Mouse (Mus musculus): ENCODE data around the gene Cyb561d2. TPM values are rescaled to one million over a fixed set of nuclear protein-coding genes. Genes with fewer than 3 reads are reported as not detected.

The Cyb561d2 gene
- polyA plus RNA-seq, 1 experiment from 2014 or later = 28.7 TPM

DNA sequence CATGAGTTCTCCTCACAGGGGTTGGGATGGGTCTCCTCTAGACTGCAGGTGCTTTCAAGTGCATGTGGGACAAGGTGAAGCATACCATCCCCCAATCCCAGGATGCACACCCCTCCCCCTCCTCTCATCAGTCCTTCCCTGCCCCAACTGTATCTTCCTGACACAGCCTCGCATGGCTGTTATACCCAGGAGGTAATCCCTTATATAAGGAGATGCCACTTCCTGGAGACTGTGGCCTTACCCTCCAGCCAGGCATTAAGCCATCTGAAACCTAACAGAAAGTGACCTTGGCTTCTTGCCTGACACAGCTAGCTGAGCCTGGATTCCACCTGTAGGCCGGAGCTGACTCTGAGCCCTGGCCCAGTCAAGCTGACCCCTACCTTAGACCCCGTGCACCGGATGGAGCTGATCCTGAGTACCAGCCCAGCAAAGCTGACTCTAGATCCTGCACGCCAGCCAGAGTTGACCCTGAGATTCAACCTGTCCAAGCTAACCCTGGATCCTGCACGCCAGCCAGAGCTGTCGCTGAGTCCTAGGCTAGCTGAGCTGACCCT, 40.6 kb upstream of the Cyb561d2 start:
- H3K27ac ChIP-seq (ENCODE audit: low read depth, low read length) = no peak overlapping the region
- no peaks in the 10 kb centered on the region for H3K27me3 ChIP-seq (ENCODE audit: control insufficient read depth, insufficient read depth, low read length)
- no peak overlapping the region for H3K4me3 ChIP-seq (ENCODE audit: low read length)
- no peak for ATAC-seq (ENCODE audit: low FRiP score, low TSS enrichment)
- no peaks in the 10 kb centered on the region for H3K9me3 ChIP-seq (ENCODE audit: control insufficient read depth, low read length)
- peaks cover 6% of the 10 kb centered on the region; the same call in 1 of the 2 replicates for H3K36me3 ChIP-seq (ENCODE audit: control insufficient read depth, insufficient read depth, low read length)
- no peak overlapping the region for H3K9ac ChIP-seq (ENCODE audit: low read depth, low read length)
- H3K4me2 ChIP-seq (replicated peaks; ENCODE audit: low read depth, low read length) = no peak overlapping the region
- WGBS = 93% methylated on average over 7 of the region's 7 CpGs
- H3K4me1 ChIP-seq (ENCODE audit: control insufficient read depth, insufficient read depth, low read length) = peaks cover 18% of the 10 kb centered on the region

DNA sequence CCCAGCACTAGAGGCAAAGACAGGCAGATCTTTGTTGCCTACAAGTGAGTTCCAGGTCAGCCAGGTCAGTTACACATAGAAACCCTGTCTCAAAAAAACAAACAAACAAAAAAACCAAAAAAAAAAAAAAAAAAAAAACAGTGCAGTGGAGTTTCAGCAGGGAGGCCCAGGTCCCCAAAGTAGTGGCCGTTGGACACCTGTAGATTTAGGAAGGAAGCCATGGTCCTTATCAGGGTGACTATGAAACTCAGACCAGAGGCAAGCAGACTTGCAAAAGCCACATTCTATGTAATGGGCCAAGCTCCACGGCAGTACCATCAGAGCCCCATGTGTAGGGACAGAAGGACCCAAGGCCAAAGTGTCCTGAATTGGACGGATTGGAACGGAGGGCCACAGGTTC, 39.6 kb upstream of the Cyb561d2 start:
- Histone ChIP-seq H3K4me3 (ENCODE audit: low read length) (peak overlapping the region; percentile 62), H3K4me2 (replicated peaks; ENCODE audit: low read depth, low read length) (peak overlapping the region; percentile 79), H3K36me3 (ENCODE audit: control insufficient read depth, insufficient read depth, low read length) (peaks cover 6% of the 10 kb centered on the region; the same call in 1 of the 2 replicates), H3K4me1 (ENCODE audit: control insufficient read depth, insufficient read depth, low read length) (peaks cover 27% of the 10 kb centered on the region), H3K27me3 (ENCODE audit: control insufficient read depth, insufficient read depth, low read length) (no peaks in the 10 kb centered on the region), H3K9me3 (ENCODE audit: control insufficient read depth, low read length) (no peaks in the 10 kb centered on the region), H3K27ac (ENCODE audit: low read depth, low read length) (peak overlapping the region; percentile 91; the same call in 1 of the 2 replicates), H3K9ac (ENCODE audit: low read depth, low read length) (peak overlapping the region; percentile 77; the same call in 1 of the 2 replicates)
- WGBS = 71% methylated on average over 4 of the region's 4 CpGs
- ATAC-seq (ENCODE audit: low FRiP score, low TSS enrichment) = no peak

DNA sequence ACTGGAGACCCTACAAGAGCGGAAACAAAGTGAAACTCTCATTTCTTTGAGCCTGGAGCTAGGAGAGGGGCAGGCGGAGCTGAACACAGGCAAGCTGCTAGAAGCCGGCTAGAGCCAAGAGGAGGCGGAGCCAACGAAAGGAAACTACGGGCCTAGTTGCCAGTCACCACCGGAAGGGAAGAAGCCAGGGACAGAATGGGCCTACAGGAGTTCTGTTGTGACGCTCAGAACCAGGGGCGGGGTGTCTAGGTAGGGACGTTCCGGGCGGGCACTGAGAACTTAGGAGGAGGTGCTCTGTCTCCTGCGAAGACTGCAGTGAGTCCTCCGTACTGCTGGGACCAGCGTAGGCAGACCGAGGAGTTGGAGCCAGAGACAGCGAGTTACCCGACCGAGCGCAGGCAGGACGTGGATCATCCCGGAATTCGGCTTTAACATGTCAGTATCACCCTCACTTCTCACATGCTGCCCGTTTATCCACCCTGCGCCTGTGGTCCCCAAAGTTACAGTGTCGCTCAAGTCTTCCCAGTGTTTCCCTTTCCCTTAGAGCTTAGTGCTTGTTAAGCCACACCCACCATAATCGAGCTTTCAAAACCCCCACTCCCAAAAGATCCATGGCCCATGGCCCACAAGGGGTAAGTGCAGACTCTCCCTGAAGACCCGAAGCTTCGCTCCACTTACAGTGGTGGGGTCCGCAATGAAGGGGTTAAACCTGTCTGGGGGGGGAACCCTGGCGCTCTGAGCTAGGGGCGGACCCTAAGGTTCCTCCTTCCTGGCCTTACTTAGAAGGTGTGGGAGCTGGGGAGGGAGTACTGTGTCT, 38.7 kb upstream of the Cyb561d2 start, which contains the start of gene Hyal3:
Hyal3 (plus strand) TSS at position 318 of the 817 bp plus-strand sequence.
- ATAC-seq (ENCODE audit: low FRiP score, low TSS enrichment) = peak; percentile 60
- Histone ChIP-seq H3K4me3 (ENCODE audit: low read length) (peak within 1 kb of the TSS; percentile 62), H3K36me3 (ENCODE audit: control insufficient read depth, insufficient read depth, low read length) (peaks cover 6% of the 10 kb centered on the region; the same call in 1 of the 2 replicates), H3K27ac (ENCODE audit: low read depth, low read length) (peak within 1 kb of the TSS; percentile 91), H3K4me1 (ENCODE audit: control insufficient read depth, insufficient read depth, low read length) (peaks cover 34% of the 10 kb centered on the region), H3K9ac (ENCODE audit: low read depth, low read length) (peak within 1 kb of the TSS; percentile 77), H3K9me3 (ENCODE audit: control insufficient read depth, low read length) (no peaks in the 10 kb centered on the region), H3K27me3 (ENCODE audit: control insufficient read depth, insufficient read depth, low read length) (no peaks in the 10 kb centered on the region), H3K4me2 (replicated peaks; ENCODE audit: low read depth, low read length) (peak within 1 kb of the TSS; percentile 79)
- under 1% methylated on average over 32 of the region's 32 CpGs for WGBS

DNA sequence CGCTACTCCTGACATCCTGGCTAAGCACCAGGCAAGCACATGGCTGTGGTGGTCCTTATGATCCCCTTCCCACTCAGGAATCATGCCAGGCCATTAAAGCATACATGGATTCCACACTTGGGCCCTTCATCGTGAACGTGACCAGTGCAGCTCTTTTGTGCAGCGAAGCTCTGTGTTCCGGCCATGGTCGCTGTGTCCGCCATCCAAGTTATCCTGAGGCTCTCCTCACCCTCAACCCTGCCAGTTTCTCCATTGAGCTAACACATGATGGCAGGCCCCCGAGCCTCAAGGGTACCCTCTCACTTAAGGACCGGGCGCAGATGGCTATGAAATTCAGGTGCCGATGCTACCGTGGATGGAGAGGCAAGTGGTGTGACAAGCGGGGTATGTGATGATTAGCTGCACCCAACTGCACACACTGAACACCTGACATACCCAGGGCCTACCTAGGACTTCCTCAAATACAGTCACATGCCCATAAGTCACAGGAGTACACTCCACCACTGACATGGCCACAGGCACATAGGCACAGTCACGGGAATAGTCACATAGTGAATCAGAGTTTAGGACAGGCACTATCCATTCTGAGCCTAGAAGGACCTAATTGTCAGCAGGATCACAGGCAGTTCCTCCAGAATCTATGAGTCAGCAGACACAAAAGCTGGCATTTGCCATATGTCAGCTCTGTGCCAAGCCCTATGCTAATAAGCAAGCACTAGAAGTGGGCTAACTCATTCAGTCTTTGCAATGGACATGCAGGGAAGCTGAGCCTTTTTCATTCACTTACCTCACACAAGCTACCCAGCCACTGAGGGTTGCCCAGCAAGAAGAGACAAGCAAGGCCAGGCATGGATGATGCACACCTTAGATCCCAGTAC, 37.3 kb upstream of the Cyb561d2 start:
- Histone ChIP-seq H3K4me3 (ENCODE audit: low read length) (no peak overlapping the region), H3K36me3 (ENCODE audit: control insufficient read depth, insufficient read depth, low read length) (peaks cover 10% of the 10 kb centered on the region; the same call in 1 of the 2 replicates), H3K4me2 (replicated peaks; ENCODE audit: low read depth, low read length) (no peak overlapping the region; the same call in 1 of the 2 replicates), H3K27ac (ENCODE audit: low read depth, low read length) (no peak overlapping the region), H3K27me3 (ENCODE audit: control insufficient read depth, insufficient read depth, low read length) (no peaks in the 10 kb centered on the region), H3K9ac (ENCODE audit: low read depth, low read length) (no peak overlapping the region), H3K4me1 (ENCODE audit: control insufficient read depth, insufficient read depth, low read length) (peaks cover 34% of the 10 kb centered on the region), H3K9me3 (ENCODE audit: control insufficient read depth, low read length) (no peaks in the 10 kb centered on the region)
- 93% methylated on average over 14 of the region's 14 CpGs for WGBS
- ATAC-seq (ENCODE audit: low FRiP score, low TSS enrichment) = no peak

DNA sequence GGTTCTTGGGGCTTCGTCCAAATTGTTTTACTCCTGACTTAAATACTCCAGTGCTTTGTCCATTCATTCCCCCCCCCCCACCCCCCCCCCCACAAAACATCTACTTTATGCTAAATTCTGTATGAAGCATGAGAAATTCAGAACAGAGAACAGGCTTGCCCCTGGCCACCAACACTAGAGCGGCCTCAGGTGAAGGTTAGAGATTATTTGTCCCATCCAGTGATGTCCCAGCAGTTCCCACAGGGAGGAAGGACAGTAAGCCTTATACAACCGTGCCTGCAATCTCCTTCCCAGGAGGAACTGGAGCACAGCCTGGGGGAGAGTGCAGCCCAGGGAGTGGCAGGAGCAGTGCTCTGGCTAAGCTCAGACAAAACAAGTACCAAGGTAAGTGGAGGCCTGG, 36.6 kb upstream of the Cyb561d2 start, which contains the start of gene Naa80:
Naa80 (plus strand) TSS at position 301 of the 400 bp plus-strand sequence.
- no peak within 1 kb of the TSS for H3K4me3 ChIP-seq (ENCODE audit: low read length)
- 86% methylated on average over 3 of the region's 3 CpGs for WGBS
- peak within 1 kb of the TSS; percentile 58; the same call in 1 of the 2 replicates for H3K4me2 ChIP-seq (replicated peaks; ENCODE audit: low read depth, low read length)
- no peak for ATAC-seq (ENCODE audit: low FRiP score, low TSS enrichment)
- H3K27ac ChIP-seq (ENCODE audit: low read depth, low read length) = no peak within 1 kb of the TSS
- 0 out of 2 replicates have a peak within 1 kb of the TSS, but pooled peaks have one; percentile 53 for H3K9ac ChIP-seq (ENCODE audit: low read depth, low read length)
- no peaks in the 10 kb centered on the region for H3K9me3 ChIP-seq (ENCODE audit: control insufficient read depth, low read length)
- peaks cover 12% of the 10 kb centered on the region; the same call in 1 of the 2 replicates for H3K36me3 ChIP-seq (ENCODE audit: control insufficient read depth, insufficient read depth, low read length)
- H3K4me1 ChIP-seq (ENCODE audit: control insufficient read depth, insufficient read depth, low read length) = peaks cover 34% of the 10 kb centered on the region
- no peaks in the 10 kb centered on the region for H3K27me3 ChIP-seq (ENCODE audit: control insufficient read depth, insufficient read depth, low read length)

DNA sequence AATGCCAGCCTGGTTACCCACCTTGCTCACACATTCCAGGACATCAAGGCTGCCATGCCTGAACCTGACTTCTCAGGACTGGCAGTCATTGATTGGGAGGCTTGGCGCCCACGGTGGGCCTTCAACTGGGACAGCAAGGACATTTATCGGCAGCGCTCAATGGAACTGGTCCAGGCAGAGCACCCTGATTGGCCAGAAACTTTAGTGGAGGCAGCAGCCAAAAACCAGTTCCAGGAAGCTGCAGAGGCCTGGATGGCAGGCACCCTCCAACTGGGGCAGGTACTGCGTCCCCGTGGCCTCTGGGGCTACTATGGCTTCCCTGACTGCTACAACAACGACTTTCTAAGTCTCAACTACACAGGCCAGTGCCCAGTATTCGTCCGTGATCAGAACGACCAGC, 35.9 kb upstream of the Cyb561d2 start:
- Histone ChIP-seq H3K27ac (ENCODE audit: low read depth, low read length) (no peak overlapping the region), H3K36me3 (ENCODE audit: control insufficient read depth, insufficient read depth, low read length) (peaks cover 13% of the 10 kb centered on the region), H3K4me3 (ENCODE audit: low read length) (no peak overlapping the region), H3K4me2 (replicated peaks; ENCODE audit: low read depth, low read length) (peak overlapping the region; percentile 58; the same call in 1 of the 2 replicates), H3K9me3 (ENCODE audit: control insufficient read depth, low read length) (no peaks in the 10 kb centered on the region), H3K4me1 (ENCODE audit: control insufficient read depth, insufficient read depth, low read length) (peaks cover 34% of the 10 kb centered on the region), H3K9ac (ENCODE audit: low read depth, low read length) (0 out of 2 replicates have a peak overlapping the region, but pooled peaks have one; percentile 53), H3K27me3 (ENCODE audit: control insufficient read depth, insufficient read depth, low read length) (no peaks in the 10 kb centered on the region)
- ATAC-seq (ENCODE audit: low FRiP score, low TSS enrichment) = no peak
- 94% methylated on average over 10 of the region's 10 CpGs for WGBS

DNA sequence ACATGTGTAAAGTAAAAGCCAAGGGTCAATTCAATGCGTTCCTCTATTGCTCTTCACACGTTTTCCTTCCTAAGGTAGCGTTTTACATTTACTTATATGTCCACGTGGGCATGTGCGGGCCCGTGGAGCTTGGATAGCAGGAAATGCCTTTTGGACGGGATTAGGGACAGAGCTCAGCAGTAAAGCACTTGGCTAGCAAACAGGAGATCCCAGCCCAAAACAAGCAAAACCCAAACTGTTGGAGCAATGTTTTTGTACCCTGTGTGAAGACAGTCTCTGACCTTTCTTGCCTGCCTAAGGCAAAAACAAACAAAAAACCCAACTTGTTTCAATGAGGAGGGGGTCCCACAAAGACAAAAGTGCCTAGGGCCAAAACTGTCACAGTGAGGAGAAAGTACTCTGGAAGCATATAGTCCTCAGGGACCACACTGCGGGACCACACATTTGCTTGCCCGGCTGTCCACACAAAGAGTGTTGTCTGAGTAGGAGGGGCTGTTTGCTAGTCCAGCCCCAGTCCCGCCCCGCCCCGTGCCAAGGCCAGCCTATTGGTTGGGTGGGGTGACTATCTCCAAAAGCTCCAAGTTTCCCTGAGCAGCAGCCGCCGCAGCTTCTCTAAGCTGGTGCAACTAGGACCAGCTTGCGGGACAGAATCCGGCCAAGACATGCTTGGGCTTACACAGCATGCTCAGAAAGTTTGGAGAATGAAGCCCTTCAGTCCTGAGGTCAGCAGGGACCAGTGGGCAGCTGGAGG, 34.5 kb upstream of the Cyb561d2 start, which contains the start of gene Hyal1:
Hyal1 (plus strand) TSS at position 571 of the 751 bp plus-strand sequence.
- 25% methylated on average over 16 of the region's 16 CpGs for WGBS
- Histone ChIP-seq H3K9ac (ENCODE audit: low read depth, low read length) (peak within 1 kb of the TSS; percentile 53), H3K27me3 (ENCODE audit: control insufficient read depth, insufficient read depth, low read length) (no peaks in the 10 kb centered on the region), H3K27ac (ENCODE audit: low read depth, low read length) (peak within 1 kb of the TSS; percentile 76), H3K4me1 (ENCODE audit: control insufficient read depth, insufficient read depth, low read length) (peaks cover 29% of the 10 kb centered on the region), H3K4me3 (ENCODE audit: low read length) (peak within 1 kb of the TSS; percentile 40), H3K9me3 (ENCODE audit: control insufficient read depth, low read length) (no peaks in the 10 kb centered on the region), H3K36me3 (ENCODE audit: control insufficient read depth, insufficient read depth, low read length) (peaks cover 26% of the 10 kb centered on the region), H3K4me2 (replicated peaks; ENCODE audit: low read depth, low read length) (peak within 1 kb of the TSS; percentile 58)
- ATAC-seq (ENCODE audit: low FRiP score, low TSS enrichment) = peak; percentile 67
